Mouse (Mus musculus) stomach, embryonic 14.5 days (tissue): ENCODE data around the gene Gm9745. TPM values are rescaled to one million over a fixed set of nuclear protein-coding genes. Genes with fewer than 3 reads are reported as not detected.
"Not testable (repeated sequence)": the region's sequence is repeated elsewhere in the genome, so short reads cannot be mapped to it uniquely, and the experiment has no call there.

ENCODE experiments used
- ATAC-seq: fragments of 200-750 bp; cut with Nextera tagmentation; 2 replicates; pipeline ENCODE4 v1.8.0; 2017; ENCODE audit warnings: low read depth, moderate TSS enrichment; ENCODE audit not compliant: insufficient number of reproducible peaks, insufficient read depth, low FRiP score
- H3K27ac ChIP-seq: fragments of 300-500 bp; sonication (generic); 2 replicates; pipeline ENCODE4 v1.5.1; 2014; ENCODE audit warnings: mild to moderate bottlenecking, low read length, moderate library complexity, mixed read lengths
- H3K27me3 ChIP-seq: fragments of 300-500 bp; sonication (generic); 2 replicates; pipeline ENCODE4 v1.6.1; 2014; ENCODE audit warnings: low read length, control low read depth, mixed read lengths; ENCODE audit not compliant: control insufficient read depth, insufficient read depth
- H3K36me3 ChIP-seq: fragments of 300-500 bp; sonication (generic); 2 replicates; pipeline ENCODE4 v1.6.1; 2014; ENCODE audit warnings: mild to moderate bottlenecking, control low read depth, low read length, moderate library complexity, mixed read lengths; ENCODE audit not compliant: control insufficient read depth, insufficient read depth
- H3K4me1 ChIP-seq: fragments of 300-500 bp; sonication (generic); 2 replicates; pipeline ENCODE4 v1.6.1; 2014; ENCODE audit warnings: low read length, control low read depth, mixed read lengths; ENCODE audit not compliant: control insufficient read depth, insufficient read depth
- H3K4me2 ChIP-seq: fragments of 300-500 bp; sonication (generic); replicated peaks from 2 replicates; pipeline ENCODE4 v1.6.1; 2014; ENCODE audit warnings: low read depth, low read length, control low read depth
- H3K4me3 ChIP-seq: fragments of 300-500 bp; sonication (generic); 2 replicates; pipeline ENCODE4 v1.5.1; 2014; ENCODE audit warnings: low read depth, low read length, control low read depth
- H3K9ac ChIP-seq: fragments of 300-500 bp; sonication (generic); replicated peaks from 2 replicates; pipeline ENCODE4 v1.6.1; 2014; ENCODE audit warnings: low read depth, mild to moderate bottlenecking, control low read depth, low read length, moderate library complexity, mixed read lengths
- H3K9me3 ChIP-seq: fragments of 300-500 bp; sonication (generic); 2 replicates; pipeline ENCODE4 v1.6.1; 2016; ENCODE audit warnings: low read depth, low read length, control low read depth; ENCODE audit not compliant: control insufficient read depth
- WGBS: fragments of 180-500 bp; shearing (Covaris S2); extraction: QIAGEN DNeasy Blood & Tissue Kit; methylation state at CpG from one replicate; pipeline ENCODE4 v1.1.7; 2014; 5-methylcytosine and 5-hydroxymethylcytosine counted together
- polyA plus RNA-seq: library from polyadenylated mRNA; unstranded; fragments of >200 nt; fragmentation: Nextera tagmentation; extraction: Ambion mirVana; gene quantifications from 2 replicates; pipeline ENCODE4 v1.2.1, GENCODE M21; 2014

Gm9745 gene
- polyA plus RNA-seq, 1 experiment from 2014 or later, result not detected

DNA sequence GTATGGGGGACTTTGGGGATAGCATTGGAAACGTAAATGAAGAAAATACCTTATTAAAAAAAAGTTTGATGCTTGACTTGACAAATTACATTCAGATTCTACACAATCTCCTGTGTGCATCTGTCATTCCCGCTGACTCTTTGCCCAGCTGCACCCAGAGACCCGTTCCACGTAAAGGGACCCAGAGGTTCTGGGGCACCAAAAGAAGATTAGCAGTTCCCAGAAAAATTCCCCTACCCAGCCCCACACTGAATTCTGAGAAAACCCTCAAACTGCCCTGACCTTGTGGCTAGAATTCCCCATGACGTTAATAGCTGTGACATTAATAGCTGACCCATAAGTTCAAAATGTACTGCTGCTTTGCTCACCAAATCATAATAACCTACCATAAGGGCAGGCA lies 17.2 kb upstream of the Gm9745 start:
- H3K9ac ChIP-seq, result no peak overlapping the region
- H3K27ac ChIP-seq, result no peak overlapping the region
- H3K9me3 ChIP-seq, result no peaks in the 10 kb centered on the region
- no peak overlapping the region for H3K4me2 ChIP-seq
- WGBS, result 94% methylated on average over 5 of the region's 5 CpGs
- no peak for ATAC-seq
- peaks cover 9% of the 10 kb centered on the region for H3K36me3 ChIP-seq
- H3K4me1 ChIP-seq, result no peaks in the 10 kb centered on the region
- no peak overlapping the region for H3K4me3 ChIP-seq
- H3K27me3 ChIP-seq, result no peaks in the 10 kb centered on the region

DNA sequence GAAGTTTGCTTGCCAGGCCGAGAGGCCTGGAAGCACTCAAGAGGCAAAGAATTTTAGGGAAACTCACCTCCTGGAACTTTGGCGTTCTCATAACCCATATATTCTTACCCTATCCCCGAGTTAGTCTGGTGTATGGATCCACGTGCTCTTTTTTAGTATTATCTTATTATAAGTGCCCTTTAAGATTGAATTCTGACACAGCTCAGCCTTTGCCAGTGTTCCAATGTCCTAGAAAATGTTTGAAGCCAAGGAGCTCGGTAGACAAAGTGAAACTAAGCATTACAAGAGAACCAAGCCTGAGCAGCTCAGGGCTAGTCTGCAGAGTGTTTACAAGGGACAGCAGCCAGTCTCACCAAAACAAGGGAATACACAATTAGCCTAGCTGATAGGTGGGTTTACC lies 14.2 kb upstream of the Gm9745 start:
- not testable (repeated sequence) for H3K4me3 ChIP-seq, H3K9me3 ChIP-seq, H3K27me3 ChIP-seq, H3K36me3 ChIP-seq, ATAC-seq, H3K27ac ChIP-seq, H3K4me2 ChIP-seq, H3K9ac ChIP-seq, H3K4me1 ChIP-seq
- 38% methylated on average over 5 of the region's 5 CpGs for WGBS

DNA sequence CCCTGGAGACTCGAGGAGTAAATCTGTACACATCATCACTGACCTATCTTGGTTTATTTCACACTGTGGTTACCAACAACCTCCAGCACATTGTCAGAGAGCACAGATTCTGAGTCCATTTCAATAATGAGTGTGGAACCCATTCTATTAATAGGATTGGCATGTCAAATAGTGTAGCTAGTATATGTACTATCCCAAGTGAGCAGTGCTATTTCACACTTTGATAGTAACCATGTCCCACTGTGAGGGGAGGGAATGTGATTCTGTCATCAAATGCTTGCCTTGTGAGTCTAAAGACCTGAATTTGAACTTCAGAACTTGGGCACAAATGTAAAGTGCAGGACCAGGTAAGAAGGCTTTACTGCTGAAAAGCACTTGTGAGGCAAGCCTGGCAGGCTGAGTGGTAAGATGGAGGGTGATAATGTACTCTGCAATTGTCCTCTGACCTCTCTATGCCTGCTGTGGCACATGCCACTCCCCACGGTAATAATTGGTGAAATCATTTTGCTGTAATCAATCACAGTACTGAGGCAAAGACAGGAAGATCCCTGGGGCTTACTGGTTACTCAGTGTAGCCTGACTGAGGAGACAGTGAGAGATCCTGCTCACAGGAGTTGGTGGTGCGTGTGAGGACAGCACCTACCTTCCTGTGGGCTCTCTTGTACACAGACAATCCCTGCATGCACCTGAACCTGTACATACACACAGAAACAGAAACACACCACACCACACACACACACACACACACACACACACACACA lies 13.3 kb upstream of the Gm9745 start:
- H3K9me3 ChIP-seq, H3K27me3 ChIP-seq, H3K36me3 ChIP-seq, H3K9ac ChIP-seq, H3K4me3 ChIP-seq, ATAC-seq, H3K4me2 ChIP-seq, H3K27ac ChIP-seq, H3K4me1 ChIP-seq: not testable (repeated sequence)
- 55% methylated on average over 3 of the region's 3 CpGs for WGBS

DNA sequence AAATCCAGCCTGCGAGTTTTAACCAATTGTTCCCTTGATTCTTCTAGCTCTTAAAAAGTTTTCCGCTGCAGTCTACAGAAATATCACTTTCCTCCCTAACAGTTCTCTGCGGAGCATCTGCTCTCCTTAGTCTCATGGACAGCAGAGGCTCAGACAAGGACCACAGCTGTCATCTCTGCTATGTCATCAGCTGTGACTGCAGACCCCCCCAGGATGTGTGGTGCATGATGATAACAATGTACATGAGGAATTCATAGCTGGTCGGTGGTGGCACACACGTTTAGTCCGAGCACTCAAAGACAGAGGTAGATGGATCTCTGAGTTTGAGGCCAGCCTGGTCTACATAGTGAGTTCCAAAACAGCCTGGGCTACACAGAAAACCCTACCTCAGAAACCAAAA lies 11.5 kb upstream of the Gm9745 start:
- H3K27ac ChIP-seq, H3K4me1 ChIP-seq, H3K4me2 ChIP-seq, H3K9me3 ChIP-seq, H3K9ac ChIP-seq, ATAC-seq, H3K36me3 ChIP-seq, H3K27me3 ChIP-seq, H3K4me3 ChIP-seq: not testable (repeated sequence)
- 92% methylated on average over 5 of the region's 6 CpGs for WGBS

DNA sequence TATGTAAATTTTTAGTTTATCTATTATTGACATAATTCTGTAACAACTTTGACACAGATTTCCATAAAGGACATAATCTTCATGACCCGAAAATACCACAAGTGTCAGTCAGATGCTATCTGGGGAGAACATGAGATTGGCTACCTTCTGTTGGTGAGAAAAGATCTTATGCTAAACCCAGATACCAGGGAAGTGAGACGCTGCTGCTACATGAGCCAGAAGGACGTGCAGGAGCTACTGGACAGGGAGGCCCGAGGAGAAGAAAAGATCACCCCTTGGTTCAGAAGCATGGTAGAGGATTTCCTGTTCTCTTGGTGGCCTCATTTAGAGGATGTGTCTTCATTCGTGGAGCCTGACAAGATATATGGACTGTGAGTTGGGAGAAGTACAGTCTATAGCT lies 11.0 kb upstream of the Gm9745 start:
- not testable (repeated sequence) for H3K4me1 ChIP-seq, H3K36me3 ChIP-seq, H3K27me3 ChIP-seq, H3K4me2 ChIP-seq, ATAC-seq, H3K9ac ChIP-seq, H3K4me3 ChIP-seq, H3K27ac ChIP-seq, H3K9me3 ChIP-seq
- WGBS, result 50% methylated on average over 1 of the region's 5 CpGs

DNA sequence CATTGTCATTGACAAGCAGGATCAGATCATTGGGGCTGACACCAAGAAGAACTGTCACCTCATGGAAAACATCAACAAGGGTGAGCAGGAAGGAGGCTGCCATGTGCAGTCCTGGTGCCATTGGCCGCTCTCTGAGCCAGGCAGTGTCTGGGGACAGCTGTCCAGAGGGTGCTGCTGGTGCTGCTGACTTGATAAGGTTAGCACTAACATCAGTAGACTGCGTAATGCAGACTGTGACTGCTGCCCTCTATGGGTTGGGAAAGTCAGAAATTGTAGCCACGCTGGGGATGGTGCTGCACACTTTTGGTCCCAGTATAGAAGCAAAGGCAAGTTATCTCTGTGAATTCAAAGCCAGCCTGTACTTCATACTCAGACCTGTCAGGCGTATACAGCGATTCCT lies 8.8 kb upstream of the Gm9745 start:
- WGBS, result no CpG with 5 or more reads among the region's 5 CpGs
- H3K4me1 ChIP-seq, H3K4me2 ChIP-seq, H3K36me3 ChIP-seq, H3K4me3 ChIP-seq, H3K9me3 ChIP-seq, H3K9ac ChIP-seq, H3K27ac ChIP-seq, H3K27me3 ChIP-seq: not testable (repeated sequence)
- 0 out of 2 replicates have a peak, but pooled peaks have one; percentile 28 for ATAC-seq

DNA sequence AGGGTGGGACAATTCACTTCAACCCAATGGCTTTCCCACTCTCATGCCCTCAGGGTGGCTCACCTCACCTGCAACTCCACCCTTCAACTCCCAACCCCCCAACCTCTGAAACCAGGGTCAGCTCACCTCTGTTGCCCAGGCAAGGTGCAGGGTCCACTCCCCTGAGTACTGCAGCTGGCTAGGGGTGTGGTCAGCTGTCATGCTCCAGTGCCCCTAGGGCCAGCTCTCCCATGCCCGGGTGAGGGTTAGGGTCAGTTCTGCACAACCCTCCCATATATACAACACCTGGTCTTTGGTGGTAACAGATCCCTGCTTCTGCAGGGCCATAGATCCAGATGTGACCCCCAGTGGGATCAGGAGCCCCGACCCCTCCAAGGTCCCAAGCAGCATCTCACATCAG lies 7.1 kb upstream of the Gm9745 start:
- not testable (repeated sequence) for H3K36me3 ChIP-seq, H3K4me2 ChIP-seq, H3K27ac ChIP-seq, H3K9ac ChIP-seq, H3K9me3 ChIP-seq, ATAC-seq, H3K4me3 ChIP-seq, H3K27me3 ChIP-seq, H3K4me1 ChIP-seq
- 74% methylated on average over 1 of the region's 2 CpGs for WGBS

DNA sequence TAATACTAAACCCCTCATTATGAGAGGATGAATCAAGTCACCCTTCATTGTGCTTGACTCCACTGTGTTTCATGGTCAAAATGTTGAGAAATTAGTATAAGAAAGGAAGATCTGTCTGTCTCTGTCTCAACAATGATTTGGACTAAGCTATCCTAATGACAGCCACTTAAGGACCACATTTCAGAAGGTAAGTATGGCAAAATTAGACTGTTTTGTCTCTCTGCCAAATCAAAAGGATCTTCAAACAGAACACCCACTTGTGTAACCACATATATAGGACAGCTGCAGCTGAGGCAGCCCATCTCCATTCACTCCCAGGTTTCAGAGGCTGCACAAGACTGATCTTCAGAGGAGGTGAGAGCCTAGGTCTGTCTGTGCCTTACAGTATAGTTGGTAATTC lies 4.5 kb upstream of the Gm9745 start, which contains the start of gene Idi2:
Gene Idi2 (plus strand): TSS at position 301 of the 400 bp plus-strand sequence.
- ATAC-seq, H3K9ac ChIP-seq, H3K4me2 ChIP-seq, H3K36me3 ChIP-seq, H3K9me3 ChIP-seq, H3K27me3 ChIP-seq, H3K4me1 ChIP-seq, H3K4me3 ChIP-seq, H3K27ac ChIP-seq: not testable (repeated sequence)

DNA sequence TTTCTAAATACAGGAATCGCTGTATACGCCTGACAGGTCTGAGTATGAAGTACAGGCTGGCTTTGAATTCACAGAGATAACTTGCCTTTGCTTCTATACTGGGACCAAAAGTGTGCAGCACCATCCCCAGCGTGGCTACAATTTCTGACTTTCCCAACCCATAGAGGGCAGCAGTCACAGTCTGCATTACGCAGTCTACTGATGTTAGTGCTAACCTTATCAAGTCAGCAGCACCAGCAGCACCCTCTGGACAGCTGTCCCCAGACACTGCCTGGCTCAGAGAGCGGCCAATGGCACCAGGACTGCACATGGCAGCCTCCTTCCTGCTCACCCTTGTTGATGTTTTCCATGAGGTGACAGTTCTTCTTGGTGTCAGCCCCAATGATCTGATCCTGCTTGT lies 4.2 kb downstream of the Gm9745 start:
- no CpG with 5 or more reads among the region's 5 CpGs for WGBS
- not testable (repeated sequence) for H3K9me3 ChIP-seq

More for the DNA sequence above, 4.2 kb downstream of the Gm9745 start:
- H3K36me3 ChIP-seq, H3K27ac ChIP-seq, H3K4me1 ChIP-seq, H3K9ac ChIP-seq, H3K4me3 ChIP-seq, H3K27me3 ChIP-seq, ATAC-seq, H3K4me2 ChIP-seq: not testable (repeated sequence)
